Mouse (Mus musculus) embryonic stem cell, embryonic (primary cell): ENCODE results near the gene Nme7.

Experiments used
- CTCF ChIA-PET, 4 experiments: fragments of 300-600 bp in 2 of 4; fragments of 350-600 bp in 2 of 4; sonication (Branson Sonifier 250); formaldehyde crosslinking; loops; one replicate each; lab custom pipeline; 2022; ENCODE audit warnings: inconsistent platforms in 2 of 4; lab: Charles Lee
- POLR2A ChIA-PET, 4 experiments: fragments of 300-600 bp in 2 of 4; fragments of 350-600 bp in 2 of 4; sonication (Branson Sonifier 250); formaldehyde crosslinking; loops; one replicate each; lab custom pipeline; 2022; ENCODE audit warnings: antibody characterized with exemption in 4 of 4, inconsistent platforms in 1 of 4; lab: Charles Lee

Gene Nme7

GRCm38 (mm10) chr1:164314085-164314484 lies 10.2 kb downstream of the Nme7 start:
- POLR2A ChIA-PET: interaction anchor here in 2 of 4 experiments (0.6 to 2.5 kb wide), 4 partner anchors 11 to 167 kb away, joined by 3 to 5 read pairs (median 4); no protein-coding TSS in a partner anchor
- CTCF ChIA-PET: interaction anchor here in 1 of 4 experiments (1.6 kb wide), 1 partner anchor 11 kb away, joined by 3 read pairs; no protein-coding TSS in a partner anchor

GRCm38 (mm10) chr1:164315266-164315665 lies 11.3 kb downstream of the Nme7 start:
- CTCF ChIA-PET: interaction anchor here (0.5 to 2.6 kb wide), 19 partner anchors 9 to 1165 kb away, joined by 3 to 22 read pairs (median 3); partner anchors contain the start of genes F5 (in 1 of the 4) and Slc19a2 (in 1 of the 4)

GRCm38 (mm10) chr1:164316697-164317096 lies 12.8 kb downstream of the Nme7 start:
- CTCF ChIA-PET: interaction anchor here (0.5 to 2.6 kb wide), 45 partner anchors 9 to 1425 kb away, joined by 3 to 22 read pairs (median 4); partner anchors contain the start of genes Blzf1 (in 3 of the 4), Atp1b1 (in 1 of the 4), Ccdc181 (in 1 of the 4) and F5 (in 1 of the 4)
- POLR2A ChIA-PET: interaction anchor here in 3 of 4 experiments (0.7 to 1.6 kb wide), 7 partner anchors 9 to 312 kb away, joined by 3 to 6 read pairs (median 4); partner anchors contain the start of genes Blzf1 (in 2 of the 3) and Slc19a2 (in 1 of the 3)

More at GRCm38 (mm10) chr1:164315266-164315665, 11.3 kb downstream of the Nme7 start:
- POLR2A ChIA-PET: interaction anchor here (0.5 to 2.0 kb wide), 11 partner anchors 8 to 538 kb away, joined by 3 to 6 read pairs (median 4); partner anchors contain the start of genes Atp1b1 (in 1 of the 4), BC055324 (in 1 of the 4), Blzf1 (in 1 of the 4) and Mettl18 (in 1 of the 4)

GRCm38 (mm10) chr1:164317261-164317660 lies 13.3 kb downstream of the Nme7 start:
- ChIA-PET CTCF (interaction anchor here in 3 of 4 experiments (0.6 to 2.6 kb wide), 17 partner anchors 10 to 803 kb away, joined by 3 to 22 read pairs (median 4); partner anchors contain the start of gene F5 (in 1 of the 3)), POLR2A (interaction anchor here in 2 of 4 experiments (1.4 to 1.6 kb wide), 3 partner anchors 10 to 61 kb away, joined by 3 to 6 read pairs (median 3); partner anchors contain the start of gene Blzf1 (in 1 of the 2))

GRCm38 (mm10) chr1:164318474-164318873 lies 14.6 kb downstream of the Nme7 start:
- CTCF ChIA-PET: no interaction called here
- POLR2A ChIA-PET: interaction anchor here in 2 of 4 experiments (0.5 to 1.4 kb wide), 3 partner anchors 11 to 59 kb away, joined by 3 to 12 read pairs (median 3); partner anchors contain the start of gene Blzf1 (in 1 of the 2)

GRCm38 (mm10) chr1:164319542-164320140 lies 15.7 kb downstream of the Nme7 start:
- ChIA-PET CTCF (interaction anchor here in 2 of 4 experiments (0.6 to 1.1 kb wide), 2 partner anchors 135 to 801 kb away, joined by 4 to 5 read pairs; no protein-coding TSS in a partner anchor), POLR2A (interaction anchor here (0.5 to 2.6 kb wide), 15 partner anchors 8 to 813 kb away, joined by 3 to 13 read pairs (median 4); partner anchors contain the start of gene Blzf1 (in 3 of the 4))

GRCm38 (mm10) chr1:164320731-164321130 lies 16.8 kb downstream of the Nme7 start:
- POLR2A ChIA-PET: interaction anchor here in 3 of 4 experiments (0.5 to 2.6 kb wide), 18 partner anchors 8 to 812 kb away, joined by 3 to 13 read pairs (median 5); partner anchors contain the start of genes Atp1b1 (in 2 of the 3) and Blzf1 (in 2 of the 3)
- CTCF ChIA-PET: interaction anchor here in 3 of 4 experiments (0.6 to 1.1 kb wide), 3 partner anchors 76 to 812 kb away, joined by 3 to 4 read pairs (median 4); no protein-coding TSS in a partner anchor

- POLR2A ChIA-PET: interaction anchor here in 3 of 4 experiments (0.5 to 2.6 kb wide), 15 partner anchors 9 to 830 kb away, joined by 3 to 9 read pairs (median 5); partner anchors contain the start of genes Atp1b1 (in 2 of the 3) and Blzf1 (in 1 of the 3)
- CTCF ChIA-PET: no interaction called here
These were observed 17.5 kb downstream of the Nme7 start for GRCm38 (mm10) chr1:164321408-164321807.

GRCm38 (mm10) chr1:164322987-164323650 lies 19.2 kb downstream of the Nme7 start:
- POLR2A ChIA-PET: interaction anchor here in 2 of 4 experiments (0.6 to 1.3 kb wide), 5 partner anchors 10 to 135 kb away, joined by 3 to 5 read pairs (median 3); partner anchors contain the start of genes Atp1b1 (in 1 of the 2), Blzf1 (in 1 of the 2) and Ccdc181 (in 1 of the 2)
- CTCF ChIA-PET: interaction anchor here in 1 of 4 experiments (0.6 kb wide), 1 partner anchor 280 kb away, joined by 3 read pairs; no protein-coding TSS in a partner anchor

- CTCF ChIA-PET: interaction anchor here in 3 of 4 experiments (0.6 to 0.7 kb wide), 4 partner anchors 9 to 1265 kb away, joined by 3 to 6 read pairs (median 4); no protein-coding TSS in a partner anchor
These were observed 20.3 kb downstream of the Nme7 start for GRCm38 (mm10) chr1:164324221-164324620.

GRCm38 (mm10) chr1:164324878-164325277 lies 21.0 kb downstream of the Nme7 start:
- CTCF ChIA-PET: interaction anchor here (0.6 to 1.1 kb wide), 5 partner anchors 8 to 1265 kb away, joined by 3 to 6 read pairs (median 4); no protein-coding TSS in a partner anchor

More at GRCm38 (mm10) chr1:164324221-164324620, 20.3 kb downstream of the Nme7 start:
- POLR2A ChIA-PET: no interaction called here

GRCm38 (mm10) chr1:164326600-164327155 lies 22.8 kb downstream of the Nme7 start:
- ChIA-PET CTCF (interaction anchor here in 3 of 4 experiments (1.3 to 3.0 kb wide), 5 partner anchors 10 to 142 kb away, joined by 3 to 22 read pairs (median 7); no protein-coding TSS in a partner anchor), POLR2A (interaction anchor here in 2 of 4 experiments (0.5 to 1.0 kb wide), 3 partner anchors 19 to 337 kb away, joined by 3 to 5 read pairs (median 3); no protein-coding TSS in a partner anchor)

More at GRCm38 (mm10) chr1:164324878-164325277, 21.0 kb downstream of the Nme7 start:
- POLR2A ChIA-PET: no interaction called here

- POLR2A ChIA-PET: interaction anchor here in 2 of 4 experiments (0.6 to 1.4 kb wide), 5 partner anchors 8 to 785 kb away, joined by 3 to 4 read pairs (median 4); partner anchors contain the start of gene Atp1b1 (in 1 of the 2)
These were observed 23.8 kb downstream of the Nme7 start for GRCm38 (mm10) chr1:164327764-164328163.

GRCm38 (mm10) chr1:164332559-164332958 lies 28.6 kb downstream of the Nme7 start:
- CTCF ChIA-PET: interaction anchor here in 1 of 4 experiments (0.5 kb wide), 1 partner anchor 17 kb away, joined by 3 read pairs; no protein-coding TSS in a partner anchor
- POLR2A ChIA-PET: interaction anchor here in 2 of 4 experiments (0.6 to 1.8 kb wide), 4 partner anchors 10 to 118 kb away, joined by 3 to 5 read pairs (median 4); no protein-coding TSS in a partner anchor

More at GRCm38 (mm10) chr1:164327764-164328163, 23.8 kb downstream of the Nme7 start:
- CTCF ChIA-PET: interaction anchor here (0.7 to 3.0 kb wide), 9 partner anchors 11 to 786 kb away, joined by 3 to 22 read pairs (median 4); no protein-coding TSS in a partner anchor

- ChIA-PET CTCF (interaction anchor here in 2 of 4 experiments (0.7 to 1.1 kb wide), 2 partner anchors 19 to 940 kb away, joined by 3 read pairs; no protein-coding TSS in a partner anchor), POLR2A (interaction anchor here in 2 of 4 experiments (1.0 to 1.4 kb wide), 2 partner anchors 10 to 797 kb away, joined by 3 to 5 read pairs; no protein-coding TSS in a partner anchor)
These were observed 31.5 kb downstream of the Nme7 start for GRCm38 (mm10) chr1:164335435-164335834.

- POLR2A ChIA-PET: interaction anchor here in 2 of 4 experiments (1.0 to 1.4 kb wide), 2 partner anchors 10 to 796 kb away, joined by 3 to 5 read pairs; no protein-coding TSS in a partner anchor
- CTCF ChIA-PET: interaction anchor here in 1 of 4 experiments (0.7 kb wide), 1 partner anchor 940 kb away, joined by 3 read pairs; no protein-coding TSS in a partner anchor
These were observed 31.9 kb downstream of the Nme7 start for GRCm38 (mm10) chr1:164335846-164336245.
